Mouse (Mus musculus) heart, adult 2 months (tissue): Measurements from ENCODE around the gene Foxn1.

Source experiments
- CTCF ChIP-seq: fragments of 200-600 bp; IDR thresholded peaks from 2 replicates; pipeline ENCODE4 v1.8.1; 2022; ENCODE audit warnings: antibody characterized with exemption, mild to moderate bottlenecking, moderate library complexity
- EP300 ChIP-seq: fragments of 200-500 bp; IDR thresholded peaks from 2 replicates; pipeline ENCODE4 v1.6.1; 2011; ENCODE audit warnings: low read depth, low read length, control low read depth; ENCODE audit not compliant: insufficient read depth

DNA sequence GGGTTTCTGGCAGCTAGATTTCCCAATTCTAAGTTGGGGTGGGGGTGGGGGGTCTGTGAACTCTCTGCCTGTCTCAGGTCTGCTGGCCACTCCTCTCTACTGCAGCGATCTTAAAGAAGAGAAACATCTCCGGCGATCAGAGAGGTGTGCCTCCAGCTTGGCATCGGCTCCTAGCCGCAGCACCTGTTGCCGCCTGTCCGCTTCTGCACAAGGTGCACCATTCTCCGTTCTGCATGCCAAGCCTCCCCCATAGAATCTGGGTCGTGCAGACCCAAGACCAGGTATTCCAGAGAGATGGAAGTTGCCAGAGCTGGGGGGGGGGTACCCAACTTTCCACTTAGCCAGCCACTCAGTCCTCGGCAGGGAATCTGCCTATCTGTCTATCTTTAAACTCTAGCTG is 582 bp downstream of the Foxn1 start:
- TF ChIP-seq EP300 (no peak), CTCF (no peak)
